Mouse (Mus musculus): ENCODE measurements at regions not wholly inside any gene's neighbourhood (a gene's known extent, or its start where the extent isn't known, plus 50 kb on each side); places are given as distances from the start of the nearest gene placed in this dataset.
"Not testable (repeated sequence)": the region's sequence is repeated elsewhere in the genome, so short reads cannot be mapped to it uniquely, and the experiment has no call there.

GRCm38 (mm10) chr10:25670061-25670460 lies 134.0 kb upstream of the Smlr1 start:
- DNase-seq = no peak
- intact Hi-C loops (cut with DNase I) = no loop called here
- TF ChIP-seq CTCF (IDR thresholded peaks at IDR 0.05) = no peak
- H3K4me3 ChIP-seq = no peak overlapping the region
- H3K27ac ChIP-seq = no peak overlapping the region

DNA sequence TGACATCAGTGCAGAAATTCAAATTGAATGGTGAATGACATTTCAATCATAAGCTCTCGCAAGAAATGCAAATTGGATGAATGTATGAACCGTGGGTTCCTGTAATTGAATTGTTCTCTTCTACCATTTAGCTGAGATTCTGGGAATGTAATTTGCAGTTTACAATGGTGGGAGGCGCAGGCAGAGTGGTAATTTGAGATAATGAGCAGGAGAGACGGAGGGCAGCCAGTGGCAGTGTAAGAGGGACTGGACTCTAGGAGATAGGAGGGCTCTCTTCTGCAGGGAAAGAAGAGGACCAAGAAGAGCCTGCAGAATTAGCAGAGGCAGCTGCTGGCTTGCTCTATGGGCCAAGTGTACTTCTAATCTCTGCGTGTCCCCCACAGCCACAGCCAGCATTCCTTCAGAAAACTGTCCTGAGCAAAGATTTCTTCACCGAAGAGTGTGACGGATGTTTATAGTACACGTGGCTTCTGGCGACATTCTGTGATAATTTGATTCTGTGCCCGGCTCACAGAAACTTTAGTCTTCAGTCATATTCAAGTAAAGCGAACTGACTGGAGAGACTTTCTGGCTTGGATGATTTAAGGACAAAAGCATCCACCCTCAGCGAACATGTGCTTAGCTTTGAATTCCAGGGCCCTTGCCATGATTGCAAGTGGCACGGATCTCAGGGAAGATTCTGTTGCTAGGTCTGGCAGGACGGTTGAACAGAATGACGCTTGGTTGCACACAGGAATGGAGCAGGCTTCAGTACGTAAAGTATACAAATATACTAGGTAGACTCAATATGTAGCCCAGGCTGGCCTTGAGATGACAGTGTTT lies 116.9 kb upstream of the Smlr1 start:
- no peak for DNase-seq
- intact Hi-C loops (cut with DNase I) = no loop called here
- TF ChIP-seq CTCF (IDR thresholded peaks at IDR 0.05) = no peak
- 0 out of 2 replicates have a peak overlapping the region, but pooled peaks have one; percentile 20 for H3K27ac ChIP-seq
- peak overlapping the region; percentile 29 for H3K4me3 ChIP-seq

- TF ChIP-seq CTCF (IDR thresholded peaks at IDR 0.05) = no peak
- DNase-seq = no peak
- H3K4me3 ChIP-seq = no peak overlapping the region
- no peak overlapping the region for H3K27ac ChIP-seq
- intact Hi-C loops (cut with DNase I) = no loop called here
These were observed 111.7 kb upstream of the Smlr1 start for GRCm38 (mm10) chr10:25647740-25648139.

GRCm38 (mm10) chr10:25643518-25643993 lies 107.5 kb upstream of the Smlr1 start:
- Histone ChIP-seq H3K4me3 (no peak overlapping the region), H3K27ac (no peak overlapping the region)
- TF ChIP-seq CTCF (IDR thresholded peaks at IDR 0.05) = no peak
- no peak for DNase-seq
- intact Hi-C loops (cut with DNase I) = no loop called here

DNA sequence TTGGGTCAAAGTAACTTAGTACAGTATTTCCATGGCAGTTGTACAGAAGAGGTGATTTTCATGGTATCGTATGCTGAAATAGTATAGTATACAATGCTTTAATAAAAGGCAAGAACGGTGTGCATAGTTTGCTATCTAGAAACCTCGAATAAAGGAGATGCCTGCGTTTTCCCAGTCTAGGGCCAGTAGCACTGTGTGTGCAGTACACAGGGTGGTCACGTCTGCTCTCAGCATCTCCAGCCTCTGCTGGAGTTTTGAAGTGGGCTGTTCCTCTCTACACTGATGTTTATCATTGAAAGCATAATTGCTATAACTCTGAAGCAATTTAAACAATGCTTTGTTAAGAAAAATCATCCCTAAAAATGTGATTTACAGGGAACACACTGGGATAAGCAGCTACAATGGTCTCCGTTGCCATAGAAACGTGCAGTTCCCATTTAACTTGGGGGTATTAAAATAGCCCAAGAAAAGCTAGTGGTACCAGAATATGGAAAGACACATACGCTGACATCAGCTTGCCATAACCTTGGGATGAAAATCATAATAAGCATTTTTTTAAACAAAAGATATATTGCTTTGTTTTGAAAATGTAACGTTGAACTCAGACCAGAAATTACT lies 106.1 kb upstream of the Smlr1 start:
- intact Hi-C loops (cut with DNase I) = no loop called here
- no peak for DNase-seq
- Histone ChIP-seq H3K4me3 (no peak overlapping the region), H3K27ac (no peak overlapping the region)
- TF ChIP-seq CTCF (IDR thresholded peaks at IDR 0.05) = no peak

DNA sequence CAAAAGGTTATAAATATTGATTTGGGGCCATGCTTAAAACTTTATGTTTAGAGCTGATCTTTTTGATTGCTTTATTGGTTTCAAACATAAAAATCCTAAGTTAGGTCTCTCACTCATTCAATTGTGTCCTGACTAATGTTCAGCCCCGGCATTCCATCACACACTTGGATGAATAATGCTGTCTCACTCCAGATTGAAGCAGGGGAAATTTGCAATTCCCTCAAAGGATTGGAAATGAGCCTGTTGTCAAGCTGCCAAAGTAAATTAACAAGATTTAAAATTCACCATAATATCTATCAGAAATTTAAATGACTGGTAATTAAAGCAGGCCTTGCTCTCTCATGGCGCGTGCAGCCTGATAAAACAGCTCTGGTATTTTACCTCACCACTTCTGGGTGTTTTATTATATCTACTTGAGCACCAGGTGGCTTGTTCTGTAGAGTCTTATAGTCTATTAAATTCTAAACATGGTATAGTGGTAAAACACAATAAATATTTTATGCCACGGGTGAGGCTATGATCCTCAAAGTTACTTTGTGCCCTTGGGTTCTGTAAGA lies 97.1 kb upstream of the Smlr1 start:
- TF ChIP-seq CTCF (IDR thresholded peaks at IDR 0.05) = no peak
- no peak overlapping the region for H3K27ac ChIP-seq
- no peak for DNase-seq
- H3K4me3 ChIP-seq = no peak overlapping the region
- intact Hi-C loops (cut with DNase I) = no loop called here

DNA sequence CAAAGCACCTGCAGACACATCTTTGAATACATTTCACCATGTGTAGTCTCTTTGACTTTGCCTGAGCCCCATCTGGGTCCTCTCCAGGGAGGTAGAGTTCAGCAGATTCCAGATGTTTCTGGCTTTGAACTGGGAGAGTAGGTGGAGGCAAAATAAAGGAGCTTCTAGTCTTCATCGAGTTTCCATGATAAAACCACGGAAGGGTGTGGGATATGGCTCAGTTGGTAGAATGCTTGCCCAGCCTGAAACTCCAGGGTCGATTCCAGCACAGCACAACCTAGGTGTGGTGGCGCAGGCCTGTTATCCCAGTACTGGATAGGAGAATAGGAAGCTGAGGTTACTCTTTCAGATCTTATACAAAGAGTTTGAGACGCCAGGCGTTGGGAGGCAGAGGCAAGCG lies 96.2 kb upstream of the Smlr1 start:
- intact Hi-C loops (cut with DNase I) = no loop called here
- no peak for TF ChIP-seq CTCF (IDR thresholded peaks at IDR 0.05)
- no peak overlapping the region for H3K27ac ChIP-seq
- DNase-seq = no peak
- H3K4me3 ChIP-seq = no peak overlapping the region

GRCm38 (mm10) chr10:25622585-25622984 lies 86.5 kb upstream of the Smlr1 start:
- Histone ChIP-seq H3K4me3 (no peak overlapping the region), H3K27ac (no peak overlapping the region)
- TF ChIP-seq CTCF (IDR thresholded peaks at IDR 0.05) = no peak
- DNase-seq = no peak
- intact Hi-C loops (cut with DNase I) = no loop called here

GRCm38 (mm10) chr10:25621747-25622134 lies 85.7 kb upstream of the Smlr1 start:
- DNase-seq; intact Hi-C loops (cut with DNase I); H3K4me3 ChIP-seq; H3K27ac ChIP-seq: not testable (repeated sequence)

DNA sequence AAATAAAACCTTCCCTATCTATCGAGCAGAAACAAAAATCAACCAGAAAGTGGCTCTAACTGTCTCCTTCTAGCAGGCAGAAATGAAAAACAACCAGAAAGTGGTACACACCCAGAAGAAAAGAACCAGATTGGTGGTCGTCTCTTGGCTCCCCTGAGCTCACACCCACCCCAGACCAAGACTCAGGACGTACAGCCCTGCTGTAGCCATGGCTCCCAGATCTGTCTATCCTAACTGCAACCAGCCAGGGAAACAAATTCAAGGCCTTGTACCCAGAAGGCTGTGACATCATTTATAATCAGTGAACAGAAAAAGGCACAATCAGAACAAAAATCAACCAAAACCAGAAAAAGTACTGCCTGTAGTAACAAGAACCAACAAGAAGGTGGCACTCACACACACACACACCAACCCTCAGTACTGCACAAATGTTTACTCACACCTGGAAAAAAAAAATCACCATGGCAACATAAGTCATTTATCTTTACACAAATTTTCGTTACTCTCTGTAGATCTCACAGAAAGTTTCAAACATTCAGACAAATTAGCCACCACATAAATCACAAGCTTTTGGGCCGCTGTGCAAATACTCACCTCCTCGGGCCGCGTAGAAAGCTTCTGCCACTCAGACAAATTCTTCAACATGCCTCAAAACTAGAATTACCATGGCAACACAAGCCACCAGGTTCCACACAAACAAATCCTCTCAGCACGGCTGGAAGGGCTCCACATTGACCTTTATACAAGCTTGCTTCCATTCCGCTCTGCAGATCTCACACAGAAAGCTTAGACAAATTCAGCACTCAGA lies 85.1 kb upstream of the Smlr1 start:
- H3K27ac ChIP-seq = no peak overlapping the region
- H3K4me3 ChIP-seq = no peak overlapping the region
- no peak for DNase-seq
- intact Hi-C loops (cut with DNase I) = no loop called here
- peak; percentile 41 for TF ChIP-seq CTCF (IDR thresholded peaks at IDR 0.05)

GRCm38 (mm10) chr10:25619702-25620101 lies 83.6 kb upstream of the Smlr1 start:
- no peak for TF ChIP-seq CTCF (IDR thresholded peaks at IDR 0.05)
- DNase-seq = no peak
- intact Hi-C loops (cut with DNase I) = no loop called here
- Histone ChIP-seq H3K4me3 (no peak overlapping the region), H3K27ac (no peak overlapping the region)

- Histone ChIP-seq H3K27ac (no peak overlapping the region), H3K4me3 (no peak overlapping the region)
- no peak for TF ChIP-seq CTCF (IDR thresholded peaks at IDR 0.05)
- DNase-seq = no peak
- intact Hi-C loops (cut with DNase I) = no loop called here
These were observed 65.4 kb upstream of the Smlr1 start for GRCm38 (mm10) chr10:25601471-25601870.

DNA sequence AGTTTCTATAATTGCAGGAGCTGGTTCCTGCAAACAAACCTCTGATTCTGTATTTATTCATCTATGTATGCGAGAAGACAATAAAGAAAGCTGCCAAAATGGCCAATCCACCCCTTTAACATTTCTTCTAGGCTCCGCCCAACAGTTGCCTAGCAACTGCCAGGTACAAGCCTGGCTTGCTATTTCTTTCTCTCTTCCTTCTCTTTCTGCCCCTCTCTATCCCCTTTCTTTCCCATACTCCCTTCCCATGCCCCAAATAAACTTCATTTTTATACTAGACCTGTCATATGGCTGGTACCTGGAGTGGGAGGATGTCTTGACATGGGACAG lies 53.2 kb upstream of the Smlr1 start:
- Histone ChIP-seq H3K27ac (no peak overlapping the region), H3K4me3 (no peak overlapping the region)
- no peak for TF ChIP-seq CTCF (IDR thresholded peaks at IDR 0.05)

More for the DNA sequence above, 53.2 kb upstream of the Smlr1 start:
- DNase-seq = no peak
- intact Hi-C loops (cut with DNase I) = no loop called here

Data from gastrocnemius, adult 2 months (tissue).